Mouse (Mus musculus): ENCODE results near the gene Txnrd2. TPM values are rescaled to one million over a fixed set of nuclear protein-coding genes. Genes with fewer than 3 reads are reported as not detected.

Txnrd2 gene
- total and polyA plus RNA-seq, 2 experiments from 2014 or later = 22.9 to 38.3 TPM

GRCm38 (mm10) chr16:18391127-18391526 lies 35.1 kb upstream of the Txnrd2 start:
- H3K27ac ChIP-seq (ENCODE audit: low read depth, low read length) = no peak overlapping the region
- WGBS = 99% methylated on average over 3 of the region's 3 CpGs

GRCm38 (mm10) chr16:18391728-18392127 lies 34.5 kb upstream of the Txnrd2 start:
- TF ChIP-seq CTCF (IDR thresholded peaks at IDR 0.05) = no peak
- peaks cover 5% of the 10 kb centered on the region; the same call in 1 of the 2 replicates for H3K36me3 ChIP-seq (ENCODE audit: insufficient read depth, low read length)

More at GRCm38 (mm10) chr16:18391127-18391526, 35.1 kb upstream of the Txnrd2 start:
- H3K4me1 ChIP-seq (ENCODE audit: insufficient read depth, low read length) = peaks cover 10% of the 10 kb centered on the region
- TF ChIP-seq CTCF (IDR thresholded peaks at IDR 0.05) = no peak
- H3K4me3 ChIP-seq (ENCODE audit: low read depth, low read length) = no peak overlapping the region
- H3K4me2 ChIP-seq (ENCODE audit: low read depth, low read length, poor library complexity, severe bottlenecking) = no peak overlapping the region
- DNase-seq (ENCODE audit: low spot score) = no peak
- H3K36me3 ChIP-seq (ENCODE audit: insufficient read depth, low read length) = 0 out of 2 replicates have a peak, but pooled peaks cover 5% of the 10 kb centered on the region
- ATAC-seq (ENCODE audit: low FRiP score) = no peak
- no peak overlapping the region for H3K9ac ChIP-seq (replicated peaks; ENCODE audit: low read length, poor library complexity, severe bottlenecking)
- H3K27me3 ChIP-seq (ENCODE audit: insufficient read depth, low read length) = no peaks in the 10 kb centered on the region
- no peaks in the 10 kb centered on the region for H3K9me3 ChIP-seq (ENCODE audit: low read length)

GRCm38 (mm10) chr16:18392469-18393426 lies 33.4 kb upstream of the Txnrd2 start:
- H3K4me3 ChIP-seq (ENCODE audit: low read depth, low read length) = peak overlapping the region; percentile 76
- WGBS = under 1% methylated on average over 56 of the region's 63 CpGs
- peaks cover 14% of the 10 kb centered on the region for H3K36me3 ChIP-seq (ENCODE audit: insufficient read depth, low read length)
- DNase-seq (ENCODE audit: low spot score) (peak; percentile 87), ATAC-seq (ENCODE audit: low FRiP score) (peak; percentile 88)
- H3K27ac ChIP-seq (ENCODE audit: low read depth, low read length) = peak overlapping the region; percentile 86
- H3K4me1 ChIP-seq (ENCODE audit: insufficient read depth, low read length) = peaks cover 10% of the 10 kb centered on the region
- peak overlapping the region; percentile 84 for H3K9ac ChIP-seq (replicated peaks; ENCODE audit: low read length, poor library complexity, severe bottlenecking)
- peak; percentile 83 for TF ChIP-seq CTCF (IDR thresholded peaks at IDR 0.05)
- H3K27me3 ChIP-seq (ENCODE audit: insufficient read depth, low read length) = no peaks in the 10 kb centered on the region
- peak overlapping the region; percentile 95 for H3K4me2 ChIP-seq (ENCODE audit: low read depth, low read length, poor library complexity, severe bottlenecking)
- no peaks in the 10 kb centered on the region for H3K9me3 ChIP-seq (ENCODE audit: low read length)

More at GRCm38 (mm10) chr16:18391728-18392127, 34.5 kb upstream of the Txnrd2 start:
- H3K4me2 ChIP-seq (ENCODE audit: low read depth, low read length, poor library complexity, severe bottlenecking) = no peak overlapping the region
- WGBS = 94% methylated on average over 3 of the region's 3 CpGs
- H3K9me3 ChIP-seq (ENCODE audit: low read length) = no peaks in the 10 kb centered on the region
- H3K27ac ChIP-seq (ENCODE audit: low read depth, low read length) = no peak overlapping the region
- H3K4me3 ChIP-seq (ENCODE audit: low read depth, low read length) = no peak overlapping the region
- H3K27me3 ChIP-seq (ENCODE audit: insufficient read depth, low read length) = no peaks in the 10 kb centered on the region
- DNase-seq (ENCODE audit: low spot score) (no peak), ATAC-seq (ENCODE audit: low FRiP score) (no peak)
- no peak overlapping the region for H3K9ac ChIP-seq (replicated peaks; ENCODE audit: low read length, poor library complexity, severe bottlenecking)
- peaks cover 10% of the 10 kb centered on the region for H3K4me1 ChIP-seq (ENCODE audit: insufficient read depth, low read length)

DNA sequence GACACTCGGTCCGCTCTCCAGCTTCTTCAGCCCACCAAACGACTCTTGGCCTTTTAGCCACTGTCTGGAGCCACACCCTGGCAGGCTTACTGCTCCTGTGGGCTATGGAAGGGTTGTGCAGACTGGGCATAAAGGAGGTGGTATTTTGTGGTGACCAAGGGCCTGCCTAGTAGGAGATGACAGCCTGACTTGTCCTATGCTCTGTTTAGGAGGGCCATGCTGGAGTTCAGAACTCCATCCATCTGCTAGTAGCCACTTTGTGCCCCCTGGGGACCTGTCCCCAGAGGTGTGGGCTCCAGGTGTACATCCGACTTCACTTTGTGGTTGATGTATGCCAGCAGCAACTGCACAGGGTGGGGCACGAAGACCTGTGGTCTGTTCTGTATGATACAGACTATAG lies 32.6 kb upstream of the Txnrd2 start:
- Histone ChIP-seq H3K4me2 (ENCODE audit: low read depth, low read length, poor library complexity, severe bottlenecking) (peak overlapping the region; percentile 95), H3K4me3 (ENCODE audit: low read depth, low read length) (peak overlapping the region; percentile 76), H3K27me3 (ENCODE audit: insufficient read depth, low read length) (no peaks in the 10 kb centered on the region), H3K36me3 (ENCODE audit: insufficient read depth, low read length) (peaks cover 22% of the 10 kb centered on the region), H3K27ac (ENCODE audit: low read depth, low read length) (peak overlapping the region; percentile 86), H3K4me1 (ENCODE audit: insufficient read depth, low read length) (peaks cover 10% of the 10 kb centered on the region), H3K9ac (replicated peaks; ENCODE audit: low read length, poor library complexity, severe bottlenecking) (peak overlapping the region; percentile 84; the same call in 1 of the 2 replicates), H3K9me3 (ENCODE audit: low read length) (no peaks in the 10 kb centered on the region)
- no peak for TF ChIP-seq CTCF (IDR thresholded peaks at IDR 0.05)
- no peak for DNase-seq (ENCODE audit: low spot score)
- ATAC-seq (ENCODE audit: low FRiP score) = no peak
- WGBS = 46% methylated on average over 5 of the region's 5 CpGs

DNA sequence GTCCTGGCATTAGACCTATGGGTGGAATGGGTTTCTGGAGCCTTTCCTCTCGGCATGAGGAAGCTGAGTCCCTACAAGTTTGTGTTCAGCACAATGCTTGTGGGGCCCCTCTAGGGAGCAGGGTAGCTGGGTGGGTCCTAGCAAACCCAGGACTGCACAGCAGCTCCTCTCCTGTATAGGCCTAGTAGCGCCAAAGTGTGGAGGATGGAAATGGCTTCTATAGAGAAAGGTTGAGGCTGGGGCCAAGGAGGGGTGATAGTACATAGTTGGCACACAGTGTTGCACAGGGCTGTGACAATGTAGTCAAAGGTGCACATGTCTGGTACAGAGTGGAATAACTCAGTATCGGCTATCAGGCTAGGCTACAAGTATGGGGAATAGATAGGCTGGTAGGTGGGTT lies 32.1 kb upstream of the Txnrd2 start:
- Histone ChIP-seq H3K4me3 (ENCODE audit: low read depth, low read length) (peak overlapping the region; percentile 76; the same call in 1 of the 2 replicates), H3K9ac (replicated peaks; ENCODE audit: low read length, poor library complexity, severe bottlenecking) (no peak overlapping the region), H3K27ac (ENCODE audit: low read depth, low read length) (no peak overlapping the region; the same call in 1 of the 2 replicates), H3K4me2 (ENCODE audit: low read depth, low read length, poor library complexity, severe bottlenecking) (peak overlapping the region; percentile 95), H3K27me3 (ENCODE audit: insufficient read depth, low read length) (no peaks in the 10 kb centered on the region), H3K36me3 (ENCODE audit: insufficient read depth, low read length) (peaks cover 27% of the 10 kb centered on the region), H3K9me3 (ENCODE audit: low read length) (no peaks in the 10 kb centered on the region), H3K4me1 (ENCODE audit: insufficient read depth, low read length) (peaks cover 10% of the 10 kb centered on the region)
- 53% methylated on average over 3 of the region's 3 CpGs for WGBS
- TF ChIP-seq CTCF (IDR thresholded peaks at IDR 0.05) = no peak
- DNase-seq (ENCODE audit: low spot score) (no peak), ATAC-seq (ENCODE audit: low FRiP score) (no peak)

Measured in midbrain, postnatal 0 days (tissue).